Mouse (Mus musculus) megakaryocyte, embryonic 14.5 days (primary cell): ENCODE measurements at regions not wholly inside any gene's neighbourhood (a gene's known extent, or its start where the extent isn't known, plus 50 kb on each side); places are given as distances from the start of the nearest gene placed in this dataset.

Experiments used
- FLI1 ChIP-seq: IDR thresholded peaks from 2 replicates; pipeline ENCODE4 v1.6.1; 2012; ENCODE audit warnings: low read length, inconsistent platforms, mixed read lengths
- GATA1 ChIP-seq: IDR thresholded peaks from 3 replicates; pipeline ENCODE4 v1.6.1; 2012; ENCODE audit warnings: mixed read lengths, low read length, inconsistent platforms, borderline replicate concordance

GRCm38 (mm10) chr12:79913898-79914297 is 198.9 kb downstream of the Zfp36l1 start:
- TF ChIP-seq GATA1 (no peak), FLI1 (no peak)
